Comparison of ENCODE assay signal across 23 mouse cellular contexts in genomic region chr5:35149526-35149925, GRCm38 (mm10).
"Had no signal": no experiment of that assay in that cellular context is flagged by ENCODE, and none has a peak within 500 bp of the region (broad histone marks: within the 10 kb centered on the region; RNA-seq: fewer than 3 reads in every experiment).

No protein-coding gene starts in this region.

- H3K9ac ChIP-seq: heart, embryonic 12.5 days; hindbrain, embryonic 12.5 days; hindbrain, embryonic 14.5 days; intestine, embryonic 15.5 days; limb, embryonic 12.5 days had no signal

- H3K27ac ChIP-seq: gastrocnemius, adult 2 months; heart, embryonic 10.5 days; hindbrain, embryonic 10.5 days; hindbrain, embryonic 12.5 days; hindbrain, embryonic 14.5 days; intestine, embryonic 15.5 days; left cerebral cortex, adult 2 months; limb, embryonic 10.5 days; limb, embryonic 12.5 days had no signal

- H3K4me3 ChIP-seq: gastrocnemius, adult 2 months; heart, embryonic 10.5 days; heart, embryonic 12.5 days; hindbrain, embryonic 10.5 days; hindbrain, embryonic 12.5 days; intestine, embryonic 15.5 days; left cerebral cortex, adult 2 months; limb, embryonic 10.5 days; limb, embryonic 12.5 days had no signal

- H3K4me2 ChIP-seq: heart, embryonic 12.5 days; hindbrain, embryonic 12.5 days; hindbrain, embryonic 14.5 days; intestine, embryonic 15.5 days; limb, embryonic 12.5 days had no signal

- H3K9me3 ChIP-seq: heart, embryonic 10.5 days; hindbrain, embryonic 12.5 days; intestine, embryonic 15.5 days; limb, embryonic 10.5 days had no signal

- DNase-seq: gastrocnemius, adult 2 months; gastrocnemius, postnatal 10 days; gastrocnemius, postnatal 25 days; heart, adult 18-20 months; heart, postnatal 10 days; heart, postnatal 4 days; kidney, adult 18-20 months; kidney, adult 8-10 months; kidney, postnatal 10 days; kidney, postnatal 25 days; kidney, postnatal 4 days had no signal

- H3K36me3 ChIP-seq: heart, embryonic 12.5 days; hindbrain, embryonic 12.5 days; intestine, embryonic 15.5 days; limb, embryonic 10.5 days; limb, embryonic 12.5 days had no signal

- H3K4me1 ChIP-seq: limb, embryonic 12.5 days had no signal

- ATAC-seq: hindbrain, embryonic 16.5 days; inflammation-experienced regulatory T-cells, adult 6 months; intestine, embryonic 15.5 days; intestine, postnatal 0 days had no signal

- H3K27me3 ChIP-seq: heart, embryonic 12.5 days; hindbrain, embryonic 12.5 days; intestine, embryonic 15.5 days had no signal
